Mouse (Mus musculus): Measurements from ENCODE around the gene Defb21.

Gene Defb21

GRCm38 (mm10) chr2:152607746-152608145 is 35.2 kb downstream of the Defb21 start:
- no peak for DNase-seq (ENCODE audit: low read depth)

- no peak for DNase-seq (ENCODE audit: low read depth)
Observed at GRCm38 (mm10) chr2:152608719-152609118, 36.2 kb downstream of the Defb21 start.

GRCm38 (mm10) chr2:152612193-152612592 is 39.6 kb downstream of the Defb21 start:
- no peak for DNase-seq (ENCODE audit: low read depth)

GRCm38 (mm10) chr2:152615563-152615962 is 43.0 kb downstream of the Defb21 start:
- DNase-seq (ENCODE audit: low read depth) = peak; percentile 45

- no peak for DNase-seq (ENCODE audit: low read depth)
Observed at GRCm38 (mm10) chr2:152616470-152616869, 43.9 kb downstream of the Defb21 start.

GRCm38 (mm10) chr2:152617374-152617773 is 44.8 kb downstream of the Defb21 start:
- DNase-seq (ENCODE audit: low read depth) = peak; percentile 16

- DNase-seq (ENCODE audit: low read depth) = no peak
Observed at GRCm38 (mm10) chr2:152620367-152621134, 48.0 kb downstream of the Defb21 start.

GRCm38 (mm10) chr2:152622151-152622550 is 49.6 kb downstream of the Defb21 start:
- no peak for DNase-seq (ENCODE audit: low read depth)

- no peak for DNase-seq (ENCODE audit: low read depth)
Observed at GRCm38 (mm10) chr2:152622953-152623352, 50.4 kb downstream of the Defb21 start, which contains the start of gene Defb25. Gene Defb25 (minus strand): TSS chr2:152623053.
